Mouse (Mus musculus): Measurements from ENCODE around the gene Oasl1. TPM values are rescaled to one million over a fixed set of nuclear protein-coding genes. Genes with fewer than 3 reads are reported as not detected.

Gene Oasl1
- polyA plus RNA-seq, 1 experiment = 4.5 TPM

GRCm38 (mm10) chr5:114916777-114917176, 6.3 kb upstream of the Oasl1 start:
- no peak for TF ChIP-seq GATA1 (IDR thresholded peaks at IDR 0.05; ENCODE audit: low read length)

- TF ChIP-seq GATA1 (IDR thresholded peaks at IDR 0.05; ENCODE audit: low read length) = no peak
Measured at GRCm38 (mm10) chr5:114921551-114922365, 1.3 kb upstream of the Oasl1 start.

- no peak for TF ChIP-seq GATA1 (IDR thresholded peaks at IDR 0.05; ENCODE audit: low read length)
Measured at GRCm38 (mm10) chr5:114922366-114922731, 691 bp upstream of the Oasl1 start.

- TF ChIP-seq GATA1 (IDR thresholded peaks at IDR 0.05; ENCODE audit: low read length) = no peak
Measured at GRCm38 (mm10) chr5:114926153-114926684, 3.2 kb downstream of the Oasl1 start.

- TF ChIP-seq GATA1 (IDR thresholded peaks at IDR 0.05; ENCODE audit: low read length) = no peak
Measured at GRCm38 (mm10) chr5:114926753-114927152, 3.7 kb downstream of the Oasl1 start.

GRCm38 (mm10) chr5:114931626-114932025, 8.6 kb downstream of the Oasl1 start:
- no peak for TF ChIP-seq GATA1 (IDR thresholded peaks at IDR 0.05; ENCODE audit: low read length)

- TF ChIP-seq GATA1 (IDR thresholded peaks at IDR 0.05; ENCODE audit: low read length) = no peak
Measured at GRCm38 (mm10) chr5:114933206-114933605, 10.2 kb downstream of the Oasl1 start.

- no peak for TF ChIP-seq GATA1 (IDR thresholded peaks at IDR 0.05; ENCODE audit: low read length)
Measured at GRCm38 (mm10) chr5:114935838-114936237, 12.8 kb downstream of the Oasl1 start.

- no peak for TF ChIP-seq GATA1 (IDR thresholded peaks at IDR 0.05; ENCODE audit: low read length)
Measured at GRCm38 (mm10) chr5:114942074-114942765, 19.2 kb downstream of the Oasl1 start, which contains the start of gene 2210016L21Rik. 2210016L21Rik (plus strand) TSS chr5:114942158.

- no peak for TF ChIP-seq GATA1 (IDR thresholded peaks at IDR 0.05; ENCODE audit: low read length)
Measured at GRCm38 (mm10) chr5:114942766-114943130, 19.7 kb downstream of the Oasl1 start.

- TF ChIP-seq GATA1 (IDR thresholded peaks at IDR 0.05; ENCODE audit: low read length) = no peak
Measured at GRCm38 (mm10) chr5:114945072-114945471, 22.0 kb downstream of the Oasl1 start.

- TF ChIP-seq GATA1 (IDR thresholded peaks at IDR 0.05; ENCODE audit: low read length) = no peak
Measured at GRCm38 (mm10) chr5:114948891-114949290, 25.9 kb downstream of the Oasl1 start.

GRCm38 (mm10) chr5:114949316-114949715, 26.3 kb downstream of the Oasl1 start:
- no peak for TF ChIP-seq GATA1 (IDR thresholded peaks at IDR 0.05; ENCODE audit: low read length)

GRCm38 (mm10) chr5:114949812-114950211, 26.8 kb downstream of the Oasl1 start:
- no peak for TF ChIP-seq GATA1 (IDR thresholded peaks at IDR 0.05; ENCODE audit: low read length)

GRCm38 (mm10) chr5:114950669-114951068, 27.6 kb downstream of the Oasl1 start:
- TF ChIP-seq GATA1 (IDR thresholded peaks at IDR 0.05; ENCODE audit: low read length) = no peak

- TF ChIP-seq GATA1 (IDR thresholded peaks at IDR 0.05; ENCODE audit: low read length) = no peak
Measured at GRCm38 (mm10) chr5:114951279-114951880, 28.3 kb downstream of the Oasl1 start.
